Mouse (Mus musculus): ENCODE results near the gene Ets2.
A peak's percentile ranks its signal among the peaks of the same experiment; 100 is the strongest.

The Ets2 gene

DNA sequence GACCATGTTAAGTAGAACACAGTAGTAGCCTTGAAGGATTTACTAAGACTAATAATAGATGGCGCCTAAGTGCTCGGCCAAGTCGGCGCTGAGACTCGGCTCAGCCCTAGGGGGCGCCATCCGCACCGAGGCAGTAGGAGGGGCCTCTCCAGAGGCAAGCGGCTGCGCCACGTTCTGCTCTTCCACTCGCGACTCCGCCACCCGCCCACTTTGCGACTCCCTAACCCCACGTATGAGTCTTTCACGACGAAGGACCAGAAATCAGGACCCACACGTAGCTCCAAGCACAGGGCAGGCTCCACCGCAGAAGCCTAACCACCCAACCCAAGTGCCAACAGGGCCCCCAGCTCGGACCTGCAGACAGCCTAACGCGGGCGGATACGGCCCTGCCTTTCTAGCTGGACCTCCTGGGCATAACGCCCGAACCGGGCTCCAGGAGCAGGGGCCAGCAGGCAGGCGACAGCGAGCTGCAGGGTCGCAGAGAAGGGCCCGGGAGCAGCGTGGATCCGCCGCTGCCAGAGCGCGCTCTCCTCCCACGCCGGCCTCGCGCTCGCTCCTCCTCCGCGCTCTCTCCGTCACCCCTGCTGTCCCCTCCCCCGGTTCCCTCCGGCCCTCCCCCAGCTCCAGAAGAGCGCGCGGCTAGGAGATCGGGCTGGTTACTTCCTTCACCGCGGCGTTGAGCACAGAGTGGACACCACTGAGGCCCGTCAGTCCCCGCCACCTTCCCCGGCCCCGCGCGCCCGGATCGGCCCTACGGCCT, at the start of gene Ets2:
Gene Ets2, plus strand, starts transcription at position 274 of the 760 bp plus-strand sequence.
- peak; percentile 92 for DNase-seq (ENCODE audit: low spot score)

GRCm38 (mm10) chr16:95654204-95654611, 47.7 kb upstream of the Ets2 start:
- no peak for DNase-seq (ENCODE audit: low spot score)

DNA sequence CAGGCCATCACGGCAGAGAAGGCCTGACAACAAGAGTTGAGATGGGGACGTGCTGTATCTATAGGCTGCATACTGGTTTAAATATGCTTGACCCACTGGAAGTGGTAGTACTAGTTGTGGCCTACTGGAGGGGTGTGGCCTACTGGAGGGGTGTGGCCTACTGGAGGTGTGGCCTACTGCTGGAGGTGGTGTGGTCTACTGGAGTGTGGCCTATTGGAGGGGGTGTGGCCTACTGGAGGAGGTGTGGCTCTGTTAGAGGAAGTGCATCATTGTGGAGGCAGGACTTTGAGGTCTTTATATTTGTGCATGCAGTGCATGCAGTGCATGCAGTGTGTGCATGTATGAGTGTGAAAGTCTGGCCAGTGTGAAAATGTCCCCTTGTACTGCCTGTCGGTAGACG, 45.3 kb upstream of the Ets2 start:
- DNase-seq (ENCODE audit: low spot score) = no peak

DNA sequence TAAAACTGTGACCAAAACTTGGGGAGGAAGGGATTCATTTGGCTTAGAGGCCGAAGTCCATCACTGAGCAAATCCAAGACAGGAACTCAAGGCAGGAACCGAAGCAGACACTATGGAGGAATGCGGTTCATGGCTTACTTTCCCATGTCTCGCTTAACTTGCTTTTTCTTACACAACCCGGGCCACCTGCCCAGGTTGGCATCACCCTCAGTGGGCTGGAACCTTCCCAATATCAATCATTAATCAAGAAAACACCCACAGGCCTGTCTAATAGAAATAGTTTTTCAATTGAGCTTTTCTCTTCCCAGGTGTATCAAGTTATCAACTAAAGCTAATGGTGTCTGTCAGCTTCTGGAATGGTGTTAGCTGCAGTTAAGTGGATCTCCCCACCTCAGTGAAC, 44.7 kb upstream of the Ets2 start:
- no peak for DNase-seq (ENCODE audit: low spot score)

DNA sequence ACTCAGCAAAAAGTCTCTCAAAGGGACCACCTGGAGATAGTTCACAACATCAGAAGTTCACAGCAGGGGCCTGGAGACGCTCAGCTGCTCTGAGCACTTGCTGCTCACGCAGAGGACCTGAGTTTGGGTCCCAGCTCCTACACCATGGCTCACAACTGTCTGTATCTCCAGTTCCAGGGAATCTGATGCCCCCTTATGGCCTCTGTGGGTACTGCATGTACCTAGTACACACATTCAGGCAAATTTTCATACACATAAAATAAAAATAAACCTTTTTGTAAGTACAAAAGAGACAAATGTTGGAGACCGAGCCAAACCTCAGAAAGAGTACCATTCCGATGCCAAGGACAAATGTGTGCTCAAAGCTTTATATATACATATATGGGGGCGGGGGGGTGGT, 44.1 kb upstream of the Ets2 start:
- DNase-seq (ENCODE audit: low spot score) = no peak

DNA sequence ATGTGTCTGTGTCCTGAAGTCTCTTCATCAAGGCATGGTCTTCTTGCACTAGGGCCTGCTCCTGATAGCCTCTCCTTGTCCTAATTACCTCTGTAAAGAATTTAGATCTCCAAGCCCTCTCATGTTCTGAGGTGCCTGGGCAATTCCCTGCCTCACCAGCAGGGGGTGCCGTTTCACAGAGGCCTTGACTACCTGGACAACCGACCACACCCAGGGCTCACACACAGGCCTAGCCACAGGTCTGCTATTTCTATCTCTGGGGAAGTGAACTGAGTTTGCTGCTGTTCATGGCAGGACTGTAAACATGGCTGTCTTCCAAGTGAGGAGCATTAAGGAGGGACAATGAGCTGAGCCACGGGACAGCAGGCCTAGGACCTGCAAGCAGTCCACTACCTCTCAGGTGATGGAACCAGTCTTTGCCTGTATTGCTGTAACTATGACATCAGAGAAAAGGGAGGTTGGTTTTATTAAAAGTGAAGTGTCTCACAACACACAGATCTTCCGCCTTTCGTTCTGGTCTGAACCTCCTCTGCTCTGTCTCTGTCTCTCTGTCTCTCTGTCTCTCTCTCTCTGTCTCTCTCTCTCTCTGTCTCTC, 42.9 kb upstream of the Ets2 start:
- peak; percentile 88 for DNase-seq (ENCODE audit: low spot score)

- peak; percentile 82 for DNase-seq (ENCODE audit: low spot score)
Measured at GRCm38 (mm10) chr16:95659461-95659860, 42.4 kb upstream of the Ets2 start.

DNA sequence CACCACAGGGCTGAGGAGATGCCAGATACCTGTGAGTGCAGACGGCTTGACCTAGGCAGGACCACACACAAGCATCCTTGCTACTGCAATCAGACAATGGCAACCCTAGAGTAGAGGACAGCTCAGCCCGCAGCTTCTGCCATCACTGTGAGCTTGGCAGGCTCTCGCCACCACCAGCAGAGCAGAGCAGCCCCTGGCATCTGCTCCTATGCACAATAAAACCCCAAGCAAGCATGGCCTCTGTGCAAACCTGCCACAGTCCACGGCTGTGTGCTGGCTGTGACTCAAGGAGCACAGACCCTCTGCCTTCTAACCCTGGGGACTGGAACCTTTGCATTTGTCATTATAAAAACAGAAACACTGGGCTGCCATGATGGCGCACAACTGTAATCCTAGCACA, 41.0 kb upstream of the Ets2 start:
- DNase-seq (ENCODE audit: low spot score) = no peak

- DNase-seq (ENCODE audit: low spot score) = no peak
Measured at GRCm38 (mm10) chr16:95665472-95666131, 36.3 kb upstream of the Ets2 start.

- DNase-seq (ENCODE audit: low spot score) = no peak
Measured at GRCm38 (mm10) chr16:95666288-95666687, 35.6 kb upstream of the Ets2 start.

GRCm38 (mm10) chr16:95667395-95668150, 34.3 kb upstream of the Ets2 start:
- DNase-seq (ENCODE audit: low spot score) = no peak

DNA sequence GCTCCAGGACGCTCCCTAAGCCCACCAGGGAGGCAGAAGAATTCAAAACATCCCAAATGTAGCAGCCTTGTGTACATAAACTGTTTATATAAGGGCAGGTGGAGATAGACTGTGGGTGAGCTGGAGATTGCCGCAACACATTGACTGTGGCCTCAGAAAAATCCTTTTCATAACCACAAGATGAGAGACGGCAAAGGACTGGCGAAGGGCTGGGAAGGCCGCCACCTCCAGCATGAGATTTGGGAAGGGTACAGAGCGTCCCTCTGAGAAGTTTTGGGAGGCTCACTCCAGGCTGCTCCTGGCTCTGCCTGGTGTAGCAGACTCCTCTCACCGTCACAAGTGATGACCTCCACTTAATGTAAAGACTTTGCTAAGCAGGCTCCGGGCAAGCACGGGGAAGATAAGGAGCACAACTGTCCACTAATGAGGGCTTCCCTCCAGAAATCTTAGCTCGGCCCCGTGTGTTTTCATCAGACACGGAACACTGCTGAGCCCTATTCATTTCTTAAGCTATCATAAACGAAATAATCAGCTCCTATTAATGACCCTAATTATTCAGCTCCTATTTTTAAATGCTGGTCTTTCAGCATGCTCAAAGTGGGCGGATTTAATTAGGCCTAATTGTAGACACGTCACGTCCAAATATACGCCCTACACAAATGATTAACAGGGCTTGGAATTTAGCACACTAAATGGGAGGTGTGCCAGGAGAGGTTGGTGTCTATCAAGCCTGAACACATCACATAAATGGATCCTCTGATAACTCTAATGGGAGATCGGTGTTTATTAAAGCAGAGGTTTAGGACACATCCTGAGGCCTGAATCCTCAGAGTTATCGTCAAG, 33.5 kb upstream of the Ets2 start:
- DNase-seq (ENCODE audit: low spot score) = no peak

DNA sequence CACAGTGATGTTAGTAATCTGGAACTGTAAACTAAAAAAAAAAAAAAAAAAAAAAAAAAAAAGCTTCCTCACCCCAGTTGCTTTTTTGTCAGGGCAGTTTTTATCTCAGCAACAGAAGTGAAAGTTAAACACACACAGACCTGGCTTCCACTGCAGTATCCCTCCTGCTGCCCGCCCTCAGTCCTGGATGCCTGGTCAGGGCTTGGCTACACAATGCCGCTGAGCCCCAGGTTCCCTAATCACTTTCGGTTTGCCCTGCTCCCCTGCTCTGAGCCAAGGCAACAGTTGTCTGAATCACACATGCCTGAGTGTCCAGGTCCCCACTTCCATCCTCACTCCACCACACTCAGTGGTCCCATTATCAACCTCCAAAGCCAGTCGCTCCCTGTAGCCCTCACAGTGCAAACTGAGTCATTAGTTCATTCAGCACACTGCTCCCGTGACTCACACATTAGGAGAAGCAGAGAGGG, 27.4 kb upstream of the Ets2 start:
- DNase-seq (ENCODE audit: low spot score) = peak; percentile 58

DNA sequence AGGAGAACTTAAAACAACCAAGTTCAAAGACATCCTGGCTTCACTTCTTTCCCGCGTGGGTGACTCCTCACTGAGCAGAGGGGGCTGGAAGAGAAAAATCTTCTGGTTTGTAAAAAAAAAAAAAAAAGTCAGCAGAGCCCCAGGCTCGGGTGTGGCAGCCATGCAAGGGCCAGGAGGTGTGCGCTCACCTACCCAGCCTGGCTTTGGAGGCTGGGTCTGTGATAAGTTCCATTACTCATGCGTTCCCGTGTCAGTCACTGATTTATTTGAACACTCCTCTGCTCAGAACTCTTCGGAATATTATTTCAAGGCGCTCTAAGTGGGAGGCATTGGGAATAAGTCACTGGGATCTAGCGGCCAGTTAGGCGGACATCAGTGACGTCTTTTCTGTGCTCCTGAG, 26.7 kb upstream of the Ets2 start:
- DNase-seq (ENCODE audit: low spot score) = peak; percentile 56

GRCm38 (mm10) chr16:95676668-95677067, 25.2 kb upstream of the Ets2 start:
- DNase-seq (ENCODE audit: low spot score) = no peak

GRCm38 (mm10) chr16:95682431-95682892, 19.4 kb upstream of the Ets2 start:
- peak; percentile 86 for DNase-seq (ENCODE audit: low spot score)

DNA sequence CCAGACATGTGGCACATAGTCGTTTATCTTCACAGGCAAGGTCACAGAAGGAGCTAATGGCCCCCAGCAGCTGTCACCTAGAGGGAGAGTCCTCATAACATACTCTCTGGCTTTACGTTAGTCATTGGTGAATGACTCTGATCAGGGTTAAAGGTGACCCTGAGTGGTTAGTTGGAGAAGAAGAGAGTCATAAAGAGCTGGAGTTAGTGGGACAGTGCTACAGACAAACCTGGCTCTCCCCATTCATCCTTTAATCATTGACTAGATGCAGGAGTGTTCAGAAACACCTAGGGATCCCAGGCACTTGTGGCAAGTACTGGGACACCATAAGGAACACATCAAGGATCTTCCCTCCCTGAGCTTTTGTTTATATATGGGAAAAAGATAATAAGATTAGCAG, 16.1 kb upstream of the Ets2 start:
- DNase-seq (ENCODE audit: low spot score) = no peak

GRCm38 (mm10) chr16:95686246-95686645, 15.6 kb upstream of the Ets2 start:
- DNase-seq (ENCODE audit: low spot score) = no peak

- no peak for DNase-seq (ENCODE audit: low spot score)
Measured at GRCm38 (mm10) chr16:95686901-95687300, 15.0 kb upstream of the Ets2 start.

GRCm38 (mm10) chr16:95688010-95688409, 13.9 kb upstream of the Ets2 start:
- DNase-seq (ENCODE audit: low spot score) = no peak

DNA sequence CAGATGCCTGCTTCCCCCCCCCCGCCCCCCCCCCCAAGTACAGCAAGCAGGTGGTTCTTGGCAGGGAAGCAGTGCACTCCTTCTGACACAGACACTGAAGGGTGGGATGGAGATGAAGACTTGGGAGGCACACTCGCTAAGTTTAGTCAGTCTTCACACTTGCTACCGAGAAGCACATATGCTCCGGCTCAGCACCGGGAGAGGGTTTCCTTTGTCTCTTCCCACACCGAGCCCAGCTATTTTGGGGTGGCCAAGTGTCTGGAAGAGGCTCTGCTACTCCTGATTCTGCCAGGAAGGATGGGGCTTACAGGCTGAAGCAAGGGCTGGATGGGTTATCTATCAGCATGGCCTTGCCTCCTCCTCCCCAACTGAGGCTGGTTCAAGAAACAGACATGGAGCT, 5.3 kb upstream of the Ets2 start:
- DNase-seq (ENCODE audit: low spot score) = no peak
